Mouse (Mus musculus) ES-Bruce4 (cell line): ENCODE measurements around the gene Kirrel3. TPM values are rescaled to one million over a fixed set of nuclear protein-coding genes. Genes with fewer than 3 reads are reported as not detected.

Experiments
- H3K27ac ChIP-seq: 2 replicates; pipeline ENCODE4 v1.5.1; 2012; ENCODE audit warnings: low read length, inconsistent platforms; ENCODE audit not compliant: insufficient read depth
- H3K27me3 ChIP-seq: 2 replicates; pipeline ENCODE4 v1.6.1; 2012; ENCODE audit warnings: mild to moderate bottlenecking, low read length, inconsistent platforms; ENCODE audit not compliant: control insufficient read depth, poor library complexity, insufficient read depth, severe bottlenecking
- H3K36me3 ChIP-seq: 2 replicates; pipeline ENCODE4 v1.6.1; 2012; ENCODE audit warnings: inconsistent platforms, mild to moderate bottlenecking, low read length, moderate library complexity; ENCODE audit not compliant: control insufficient read depth, poor library complexity, insufficient read depth, severe bottlenecking
- H3K4me1 ChIP-seq: one replicate; pipeline ENCODE4 v1.8.1; 2011; ENCODE audit warnings: low read length; ENCODE audit not compliant: control insufficient read depth, insufficient read depth
- H3K4me3 ChIP-seq: 2 replicates; pipeline ENCODE4 v1.5.1; 2011; ENCODE audit warnings: low read depth, mild to moderate bottlenecking, low read length
- H3K9ac ChIP-seq: 2 replicates; pipeline ENCODE4 v1.6.1; 2012; ENCODE audit warnings: low read depth, mild to moderate bottlenecking, inconsistent platforms; ENCODE audit not compliant: poor library complexity, severe bottlenecking
- H3K9me3 ChIP-seq: replicated peaks from 2 replicates; pipeline ENCODE4 v1.6.1; 2012; ENCODE audit warnings: mild to moderate bottlenecking, low read length, inconsistent platforms; ENCODE audit not compliant: control insufficient read depth, poor library complexity, insufficient read depth, severe bottlenecking
- CTCF ChIP-seq: IDR thresholded peaks from one replicate; pipeline ENCODE4 v1.8.1; 2011; ENCODE audit warnings: low read depth, low read length
- EP300 ChIP-seq: IDR thresholded peaks from 2 replicates; pipeline ENCODE4 v1.6.1; 2011; ENCODE audit warnings: low read depth, low read length; ENCODE audit not compliant: insufficient read depth
- POLR2A ChIP-seq: IDR thresholded peaks from one replicate; pipeline ENCODE4 v1.8.1; 2011; ENCODE audit warnings: low read length; ENCODE audit not compliant: insufficient read depth
- polyA plus RNA-seq: library from polyadenylated mRNA; stranded (reverse); fragments of >200 nt; gene quantifications from 2 replicates; pipeline ENCODE4 v1.2.4, GENCODE M21; 2011; ENCODE audit warnings: low read depth; ENCODE audit not compliant: missing spikeins, insufficient read depth, insufficient read length

Gene Kirrel3
- polyA plus RNA-seq, 1 experiment: 0.52 TPM

DNA sequence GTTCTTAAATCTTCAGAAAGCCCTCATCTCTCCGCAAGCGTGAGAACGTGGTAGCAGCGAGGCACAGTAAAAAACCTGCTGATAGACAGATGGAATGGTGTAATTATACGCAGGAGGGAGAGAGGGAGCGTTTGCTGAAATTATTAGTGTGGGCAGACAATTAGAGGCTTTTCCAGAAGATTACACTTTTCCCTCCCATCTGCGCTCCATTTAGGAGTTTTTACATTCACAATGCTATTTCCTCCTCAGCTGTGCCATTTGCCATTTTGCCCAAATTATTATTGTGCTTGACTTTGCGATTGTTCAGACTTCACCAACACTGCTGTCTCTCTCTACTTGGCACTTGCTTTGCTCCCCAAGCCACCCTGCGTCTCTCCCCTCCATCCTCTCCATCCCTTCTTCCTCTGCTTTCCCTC lies 286.3 kb downstream of the Kirrel3 start:
- Histone ChIP-seq H3K9me3 (no peaks in the 10 kb centered on the region), H3K4me1 (no peaks in the 10 kb centered on the region), H3K9ac (no peak overlapping the region), H3K36me3 (no peaks in the 10 kb centered on the region), H3K4me3 (no peak overlapping the region), H3K27me3 (no peaks in the 10 kb centered on the region), H3K27ac (no peak overlapping the region)
- TF ChIP-seq POLR2A (no peak), EP300 (no peak), CTCF (no peak)

DNA sequence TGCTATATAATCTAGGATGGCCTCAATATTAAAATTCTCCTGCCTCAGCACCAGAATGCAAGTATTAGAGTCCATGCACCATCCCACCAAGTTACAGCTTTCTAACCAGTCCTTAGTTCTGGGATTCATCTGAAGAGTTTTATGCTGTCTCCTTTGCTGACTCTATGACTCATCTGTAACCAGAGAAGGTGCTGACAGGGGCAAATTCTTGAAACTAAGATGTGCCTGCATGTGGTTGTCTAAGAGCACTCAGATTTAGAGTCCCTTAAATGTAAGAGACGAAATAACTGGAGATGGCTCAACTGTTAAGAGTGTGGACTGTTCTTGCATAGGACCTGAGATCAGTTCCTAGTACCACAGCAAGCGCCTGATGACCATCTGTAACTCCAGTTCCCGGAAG lies 295.7 kb downstream of the Kirrel3 start:
- Histone ChIP-seq H3K27ac (no peak overlapping the region), H3K9ac (no peak overlapping the region), H3K4me1 (no peaks in the 10 kb centered on the region), H3K9me3 (no peaks in the 10 kb centered on the region), H3K4me3 (no peak overlapping the region), H3K36me3 (no peaks in the 10 kb centered on the region), H3K27me3 (no peaks in the 10 kb centered on the region)
- TF ChIP-seq POLR2A: no peak
- no peak for TF ChIP-seq EP300
- no peak for TF ChIP-seq CTCF

DNA sequence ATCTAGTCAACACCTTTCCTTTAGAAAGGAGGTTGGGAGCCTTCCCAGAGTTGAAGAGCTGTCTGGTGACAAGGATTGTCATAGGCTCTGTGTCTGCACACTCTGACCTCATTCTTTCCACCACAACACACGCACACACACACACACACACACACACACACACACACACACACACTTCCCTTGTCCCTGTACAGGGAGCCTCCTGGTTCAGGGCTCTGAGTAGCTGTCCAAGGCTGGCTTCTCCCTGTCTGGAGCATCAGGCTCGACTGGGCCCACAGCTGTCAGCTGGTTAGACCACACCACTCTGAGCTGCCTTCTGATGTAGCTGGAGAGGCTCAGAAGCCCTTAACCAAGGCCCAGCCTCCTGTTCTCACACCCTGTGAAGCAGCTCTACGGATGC lies 302.2 kb downstream of the Kirrel3 start:
- no peak overlapping the region for H3K27ac ChIP-seq
- no peaks in the 10 kb centered on the region for H3K27me3 ChIP-seq
- H3K9ac ChIP-seq: no peak overlapping the region
- no peaks in the 10 kb centered on the region for H3K9me3 ChIP-seq
- H3K4me1 ChIP-seq: no peaks in the 10 kb centered on the region
- no peaks in the 10 kb centered on the region for H3K36me3 ChIP-seq
- TF ChIP-seq EP300: no peak
- TF ChIP-seq CTCF: no peak
- TF ChIP-seq POLR2A: no peak
- H3K4me3 ChIP-seq: no peak overlapping the region

DNA sequence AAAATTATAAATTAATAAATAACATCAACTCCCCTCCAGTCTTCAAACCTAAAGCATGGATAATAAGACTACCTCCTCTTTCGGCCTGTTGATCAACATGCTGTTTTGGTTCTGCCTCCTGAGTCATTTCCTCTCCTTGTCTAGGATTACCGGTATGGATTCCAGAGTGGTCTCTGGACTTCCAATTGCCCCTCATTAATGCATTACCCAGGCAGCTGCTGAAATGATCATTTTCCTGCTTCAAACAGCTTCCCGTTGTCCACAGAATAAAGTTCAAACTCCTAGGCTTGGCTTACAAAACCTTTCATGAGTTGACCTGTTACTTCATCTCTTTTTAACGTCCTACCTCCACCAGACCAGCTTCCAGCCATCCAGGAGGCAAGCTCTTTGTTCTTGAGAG lies 309.5 kb downstream of the Kirrel3 start:
- no peaks in the 10 kb centered on the region for H3K4me1 ChIP-seq
- H3K27me3 ChIP-seq: no peaks in the 10 kb centered on the region
- no peak overlapping the region for H3K27ac ChIP-seq
- H3K9me3 ChIP-seq: no peaks in the 10 kb centered on the region
- H3K36me3 ChIP-seq: no peaks in the 10 kb centered on the region
- H3K9ac ChIP-seq: no peak overlapping the region
- no peak for TF ChIP-seq EP300
- TF ChIP-seq POLR2A: no peak
- no peak for TF ChIP-seq CTCF
- H3K4me3 ChIP-seq: no peak overlapping the region

GRCm38 (mm10) chr9:34797688-34798339 lies 312.1 kb downstream of the Kirrel3 start:
- Histone ChIP-seq H3K4me1 (no peaks in the 10 kb centered on the region), H3K36me3 (no peaks in the 10 kb centered on the region), H3K4me3 (no peak overlapping the region), H3K9ac (no peak overlapping the region), H3K9me3 (0 out of 2 replicates have a peak, but pooled peaks cover under 1% of the 10 kb centered on the region), H3K27ac (no peak overlapping the region), H3K27me3 (no peaks in the 10 kb centered on the region)
- TF ChIP-seq CTCF (no peak), POLR2A (no peak), EP300 (no peak)

- Histone ChIP-seq H3K9ac (no peak overlapping the region), H3K27ac (no peak overlapping the region), H3K36me3 (no peaks in the 10 kb centered on the region), H3K27me3 (no peaks in the 10 kb centered on the region), H3K9me3 (0 out of 2 replicates have a peak, but pooled peaks cover 5% of the 10 kb centered on the region), H3K4me1 (no peaks in the 10 kb centered on the region), H3K4me3 (no peak overlapping the region)
- TF ChIP-seq EP300: no peak
- TF ChIP-seq CTCF: no peak
- no peak for TF ChIP-seq POLR2A
Observed at GRCm38 (mm10) chr9:34801662-34802061, 316.0 kb downstream of the Kirrel3 start.
